Mouse (Mus musculus): ENCODE data around the gene Rad23b.
"Not testable (repeated sequence)": the region's sequence is repeated elsewhere in the genome, so short reads cannot be mapped to it uniquely, and the experiment has no call there.

Gene Rad23b

GRCm38 (mm10) chr4:55356726-55357125 is 6.9 kb downstream of the Rad23b start:
- no peak for DNase-seq

GRCm38 (mm10) chr4:55363866-55364265 is 14.0 kb downstream of the Rad23b start:
- no peak for DNase-seq

GRCm38 (mm10) chr4:55364374-55364773 is 14.5 kb downstream of the Rad23b start:
- peak in 1 of 2 experiments; percentile 33 for DNase-seq

GRCm38 (mm10) chr4:55366014-55366413 is 16.2 kb downstream of the Rad23b start:
- no peak for DNase-seq

GRCm38 (mm10) chr4:55370127-55370526 is 20.3 kb downstream of the Rad23b start:
- no peak for DNase-seq

GRCm38 (mm10) chr4:55371355-55371754 is 21.5 kb downstream of the Rad23b start:
- DNase-seq = no peak

GRCm38 (mm10) chr4:55382350-55382749 is 32.5 kb downstream of the Rad23b start:
- no peak for DNase-seq

GRCm38 (mm10) chr4:55386768-55387167 is 36.9 kb downstream of the Rad23b start:
- no peak for DNase-seq

GRCm38 (mm10) chr4:55391480-55391879 is 41.6 kb downstream of the Rad23b start:
- no peak for DNase-seq

- DNase-seq = no peak
These were observed 42.6 kb downstream of the Rad23b start for GRCm38 (mm10) chr4:55392445-55392844.

- DNase-seq = peak in 1 of 2 experiments; percentile 59
These were observed 48.3 kb downstream of the Rad23b start for GRCm38 (mm10) chr4:55397911-55398762.

GRCm38 (mm10) chr4:55398901-55399300 is 49.1 kb downstream of the Rad23b start:
- no peak for DNase-seq

- DNase-seq = no peak
These were observed 55.5 kb downstream of the Rad23b start for GRCm38 (mm10) chr4:55405329-55405728.

GRCm38 (mm10) chr4:55406558-55406957 is 56.7 kb downstream of the Rad23b start:
- no peak for DNase-seq

GRCm38 (mm10) chr4:55408081-55408480 is 58.2 kb downstream of the Rad23b start:
- no peak for DNase-seq

GRCm38 (mm10) chr4:55409025-55409424 is 59.2 kb downstream of the Rad23b start:
- no peak for DNase-seq

- not testable (repeated sequence) for DNase-seq
These were observed 59.9 kb downstream of the Rad23b start for GRCm38 (mm10) chr4:55409578-55410224.

- no peak for DNase-seq
These were observed 66.0 kb downstream of the Rad23b start for GRCm38 (mm10) chr4:55415864-55416263.

GRCm38 (mm10) chr4:55426250-55426649 is 76.4 kb downstream of the Rad23b start:
- no peak for DNase-seq

All from kidney, postnatal 25 days (tissue).